Mouse (Mus musculus) limb, embryonic 15.5 days (tissue): Measurements from ENCODE around the gene Olfr1510. TPM values are rescaled to one million over a fixed set of nuclear protein-coding genes. Genes with fewer than 3 reads are reported as not detected.
"Not testable (repeated sequence)": the region's sequence is repeated elsewhere in the genome, so short reads cannot be mapped to it uniquely, and the experiment has no call there.

Experiments
- ATAC-seq: fragments of 200-750 bp; cut with Nextera tagmentation; 2 replicates; pipeline ENCODE4 v1.8.0; 2017; ENCODE audit warnings: low read depth, moderate TSS enrichment; ENCODE audit not compliant: insufficient number of reproducible peaks, low FRiP score, low TSS enrichment
- H3K27ac ChIP-seq: fragments of 300-500 bp; sonication (generic); 2 replicates; pipeline ENCODE4 v1.5.1; 2015; ENCODE audit warnings: moderate library complexity, mild to moderate bottlenecking, inconsistent platforms
- H3K27me3 ChIP-seq: fragments of 300-500 bp; sonication (generic); 2 replicates; pipeline ENCODE4 v1.6.1; 2015; ENCODE audit warnings: inconsistent platforms
- H3K36me3 ChIP-seq: fragments of 300-500 bp; sonication (generic); 2 replicates; pipeline ENCODE4 v1.6.1; 2015; ENCODE audit warnings: inconsistent platforms
- H3K4me1 ChIP-seq: fragments of 300-500 bp; sonication (generic); 2 replicates; pipeline ENCODE4 v1.6.1; 2015; ENCODE audit warnings: inconsistent platforms
- H3K4me2 ChIP-seq: fragments of 300-500 bp; sonication (generic); 2 replicates; pipeline ENCODE4 v1.6.1; 2015; ENCODE audit warnings: mild to moderate bottlenecking, inconsistent platforms
- H3K4me3 ChIP-seq: fragments of 300-500 bp; sonication (generic); 2 replicates; pipeline ENCODE4 v1.5.1; 2015; ENCODE audit warnings: mild to moderate bottlenecking, inconsistent platforms
- H3K9ac ChIP-seq: fragments of 300-500 bp; sonication (generic); 2 replicates; pipeline ENCODE4 v1.6.1; 2015; ENCODE audit warnings: inconsistent platforms
- H3K9me3 ChIP-seq: fragments of 300-500 bp; sonication (generic); 2 replicates; pipeline ENCODE4 v1.6.1; 2016; ENCODE audit warnings: inconsistent platforms
- WGBS: fragments of 180-500 bp; shearing (Covaris S2); methylation state at CpG from one replicate; pipeline ENCODE4 v1.1.7; 2015; 5-methylcytosine and 5-hydroxymethylcytosine counted together
- polyA plus RNA-seq: library from polyadenylated mRNA; unstranded; fragments of >200 nt; fragmentation: Nextera tagmentation; extraction: Ambion mirVana; gene quantifications from 2 replicates; pipeline ENCODE4 v1.2.1, GENCODE M21; 2015

The Olfr1510 gene
- polyA plus RNA-seq: not detected in 2 replicates

DNA sequence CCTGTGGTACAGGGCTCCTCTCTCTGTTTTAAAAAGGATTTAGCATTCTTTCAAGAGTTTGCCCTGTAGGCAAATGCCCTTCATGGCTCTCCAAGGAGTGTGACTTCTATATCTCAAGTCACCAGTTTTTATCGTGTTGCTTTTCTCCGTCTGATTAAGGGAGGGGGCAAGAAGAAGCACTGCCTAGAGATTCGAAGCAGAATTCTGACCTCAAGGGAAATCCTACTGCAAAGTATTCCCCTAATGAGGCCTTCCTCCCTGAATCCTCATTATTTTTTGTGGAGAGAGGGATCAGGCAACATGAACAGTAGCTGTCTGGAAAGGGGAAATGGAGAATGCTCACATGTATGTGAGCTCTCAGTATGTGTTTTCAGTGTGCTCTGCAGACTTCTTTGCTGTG is at the start of gene Olfr1510:
TSS of gene Olfr1510 (minus strand) at position 101 of the 400 bp plus-strand sequence.
- Histone ChIP-seq H3K9me3 (no peaks in the 10 kb centered on the region), H3K4me2 (no peak within 1 kb of the TSS), H3K27me3 (no peaks in the 10 kb centered on the region), H3K9ac (no peak within 1 kb of the TSS), H3K4me1 (no peaks in the 10 kb centered on the region), H3K4me3 (no peak within 1 kb of the TSS), H3K36me3 (no peaks in the 10 kb centered on the region), H3K27ac (no peak within 1 kb of the TSS)
- 69% methylated on average over 3 of the region's 3 CpGs for WGBS
- ATAC-seq: no peak

DNA sequence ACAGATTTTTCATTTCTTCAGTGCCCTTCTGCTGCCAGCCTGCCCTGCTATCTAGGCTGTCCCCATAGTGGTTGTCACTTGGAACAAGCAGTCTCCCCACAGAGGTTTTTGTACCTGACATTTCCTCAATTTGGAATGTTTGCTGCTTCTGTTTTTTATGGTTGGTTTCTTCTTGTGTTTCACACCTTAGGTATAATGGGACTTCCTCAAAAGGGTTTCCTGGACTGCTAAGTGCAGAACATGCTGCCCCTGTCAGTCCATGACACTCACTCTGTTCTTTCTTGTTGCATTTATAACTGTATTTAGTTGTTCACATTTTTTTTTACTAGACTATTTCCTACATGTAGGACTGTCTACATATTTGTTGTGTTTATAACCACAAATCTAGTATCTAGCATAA is 47.8 kb upstream of the Olfr1510 start:
- no peaks in the 10 kb centered on the region for H3K9me3 ChIP-seq
- no peaks in the 10 kb centered on the region for H3K36me3 ChIP-seq
- H3K4me2 ChIP-seq: no peak overlapping the region
- no peak overlapping the region for H3K27ac ChIP-seq
- no peaks in the 10 kb centered on the region for H3K4me1 ChIP-seq
- no peaks in the 10 kb centered on the region for H3K27me3 ChIP-seq
- H3K4me3 ChIP-seq: no peak overlapping the region
- no peak for ATAC-seq
- no peak overlapping the region for H3K9ac ChIP-seq

DNA sequence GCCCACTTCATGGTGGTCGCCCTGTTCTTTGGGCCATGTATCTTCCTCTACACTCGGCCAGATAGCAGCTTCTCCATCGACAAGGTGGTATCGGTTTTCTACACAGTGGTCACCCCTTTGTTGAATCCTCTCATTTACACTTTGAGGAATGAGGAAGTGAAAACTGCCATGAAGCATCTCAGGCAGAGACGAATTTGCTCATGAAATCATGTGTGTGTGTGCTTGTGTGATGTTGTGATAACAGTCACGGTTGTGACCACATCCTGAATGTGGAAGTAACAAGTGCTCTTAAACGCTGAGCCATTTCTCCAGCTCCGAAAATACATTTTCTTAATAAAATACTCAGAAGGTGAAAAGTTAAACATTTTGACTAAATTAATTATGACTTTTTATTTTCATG is 37.0 kb upstream of the Olfr1510 start:
- no peak for ATAC-seq
- WGBS: 81% methylated on average over 8 of the region's 8 CpGs
- Histone ChIP-seq H3K9me3 (no peaks in the 10 kb centered on the region), H3K27me3 (no peaks in the 10 kb centered on the region), H3K36me3 (no peaks in the 10 kb centered on the region), H3K27ac (no peak overlapping the region), H3K4me2 (no peak overlapping the region), H3K4me1 (no peaks in the 10 kb centered on the region), H3K4me3 (no peak overlapping the region), H3K9ac (no peak overlapping the region)

DNA sequence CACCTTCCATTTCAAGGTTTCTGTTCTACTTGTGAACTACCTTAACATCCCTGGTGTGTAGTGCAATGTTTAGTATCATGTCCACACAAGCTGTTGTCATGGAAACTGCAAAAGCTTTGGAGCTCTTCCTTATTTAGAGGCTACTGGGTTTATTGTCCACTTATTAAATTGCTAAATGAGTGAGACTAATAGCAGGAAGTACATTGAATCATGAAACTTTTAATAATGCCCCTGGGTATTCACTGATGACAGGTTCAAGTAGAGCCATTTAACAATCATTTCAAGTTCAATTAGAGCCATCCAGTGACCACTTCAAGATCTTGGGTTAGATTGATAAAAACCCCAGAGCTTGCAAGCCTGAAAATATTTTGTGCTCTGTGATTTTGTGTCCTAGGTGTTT is 28.5 kb upstream of the Olfr1510 start, which contains the start of gene Olfr1509:
TSS of gene Olfr1509 (plus strand) at position 301 of the 400 bp plus-strand sequence.
- ATAC-seq: no peak

DNA sequence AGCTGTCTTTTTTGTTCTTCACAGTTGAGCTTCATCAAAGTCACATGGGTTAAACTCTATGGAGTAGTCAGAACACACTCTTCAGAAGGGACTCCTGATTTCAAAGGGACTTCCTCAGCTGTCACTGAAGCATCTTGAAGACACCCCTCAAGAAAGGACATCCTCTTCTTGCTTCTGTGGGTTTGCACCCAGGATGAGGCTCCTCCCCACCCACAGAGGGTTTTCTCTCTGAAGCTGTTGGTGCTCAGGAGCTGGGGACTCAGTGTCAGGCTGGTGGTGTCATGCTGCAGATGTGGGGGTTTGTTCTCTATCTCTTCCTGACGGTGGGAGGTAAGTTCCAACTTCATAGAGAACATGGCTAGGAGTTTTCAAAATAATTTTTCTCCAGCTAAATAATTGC is 13.5 kb upstream of the Olfr1510 start:
- Histone ChIP-seq H3K27ac (no peak overlapping the region), H3K4me1 (no peaks in the 10 kb centered on the region), H3K4me2 (no peak overlapping the region), H3K9me3 (no peaks in the 10 kb centered on the region), H3K27me3 (no peaks in the 10 kb centered on the region), H3K4me3 (no peak overlapping the region), H3K36me3 (no peaks in the 10 kb centered on the region), H3K9ac (no peak overlapping the region)
- 96% methylated on average over 1 of the region's 1 CpGs for WGBS
- no peak for ATAC-seq

More for the DNA sequence above, 28.5 kb upstream of the Olfr1510 start, which contains the start of gene Olfr1509:
- Histone ChIP-seq H3K27me3 (no peaks in the 10 kb centered on the region), H3K27ac (no peak within 1 kb of the TSS), H3K4me1 (no peaks in the 10 kb centered on the region), H3K36me3 (no peaks in the 10 kb centered on the region), H3K4me3 (no peak within 1 kb of the TSS), H3K4me2 (no peak within 1 kb of the TSS), H3K9me3 (no peaks in the 10 kb centered on the region), H3K9ac (no peak within 1 kb of the TSS)

DNA sequence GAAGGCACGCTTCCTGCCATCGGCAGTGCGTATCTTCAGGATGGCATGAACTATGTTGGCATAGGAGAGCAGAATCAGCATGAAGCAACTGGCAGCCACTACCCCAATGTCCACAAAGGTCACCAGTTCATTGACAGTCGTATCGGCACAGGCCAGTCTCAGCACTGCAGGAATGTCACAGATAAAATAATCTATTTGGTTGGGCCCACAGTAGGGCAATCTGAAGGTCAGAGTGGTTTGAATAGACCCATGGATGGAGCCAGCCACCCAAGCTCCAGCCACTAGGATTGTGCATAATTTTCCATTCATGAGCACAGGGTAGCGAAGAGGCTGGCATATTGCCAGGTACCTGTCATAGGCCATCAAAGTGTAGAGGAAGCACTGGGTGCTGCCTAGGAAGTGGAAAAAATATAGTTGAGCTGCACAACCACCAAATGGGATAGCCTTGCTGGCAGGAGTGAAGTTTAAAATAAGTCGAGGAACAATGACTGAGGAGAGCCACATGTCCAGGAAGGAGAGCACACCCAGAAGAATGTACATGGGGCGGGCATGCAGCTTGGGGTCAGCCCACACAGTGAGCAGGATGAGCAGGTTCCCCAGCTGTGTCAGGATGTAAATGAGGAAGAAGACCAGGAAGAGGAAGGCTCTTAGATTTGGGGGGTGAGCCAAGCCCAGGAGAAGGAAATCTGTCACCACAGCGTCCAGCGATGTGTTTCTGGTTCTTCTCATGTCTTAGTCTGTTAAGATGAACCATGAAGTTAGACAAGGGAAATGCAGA is 3.8 kb downstream of the Olfr1510 start:
- H3K27ac ChIP-seq, ATAC-seq, H3K27me3 ChIP-seq, H3K4me2 ChIP-seq, H3K9ac ChIP-seq, H3K9me3 ChIP-seq, H3K4me1 ChIP-seq, H3K4me3 ChIP-seq, H3K36me3 ChIP-seq: not testable (repeated sequence)
- WGBS: 84% methylated on average over 8 of the region's 10 CpGs

DNA sequence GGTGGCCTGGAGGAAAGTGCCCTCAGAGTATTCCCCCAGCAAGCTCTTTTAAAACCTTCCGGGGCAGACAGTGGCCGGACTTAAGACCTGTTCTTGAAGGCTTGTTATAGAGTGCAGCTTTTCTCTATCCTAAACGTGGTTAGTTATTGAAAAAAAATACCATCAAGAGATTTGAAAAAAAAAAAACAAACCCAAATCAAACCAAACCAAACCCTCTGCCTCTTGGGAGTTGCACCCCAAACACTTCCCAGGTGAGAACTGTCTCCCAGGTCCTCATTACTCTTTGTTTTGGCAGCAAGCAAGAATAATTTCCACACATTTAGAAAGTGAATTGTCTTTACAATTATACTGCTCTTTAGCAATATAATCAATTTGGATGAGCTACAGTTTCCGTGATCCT is 16.9 kb downstream of the Olfr1510 start, which contains the start of gene Olfr1511:
TSS of gene Olfr1511 (minus strand) at position 101 of the 400 bp plus-strand sequence.
- H3K4me3 ChIP-seq: no peak within 1 kb of the TSS
- H3K27ac ChIP-seq: no peak within 1 kb of the TSS
- no peak within 1 kb of the TSS for H3K9ac ChIP-seq
- H3K36me3 ChIP-seq: no peaks in the 10 kb centered on the region
- H3K27me3 ChIP-seq: no peaks in the 10 kb centered on the region
- 77% methylated on average over 4 of the region's 4 CpGs for WGBS
- no peaks in the 10 kb centered on the region for H3K9me3 ChIP-seq
- no peak within 1 kb of the TSS for H3K4me2 ChIP-seq
- no peaks in the 10 kb centered on the region for H3K4me1 ChIP-seq
- no peak for ATAC-seq

DNA sequence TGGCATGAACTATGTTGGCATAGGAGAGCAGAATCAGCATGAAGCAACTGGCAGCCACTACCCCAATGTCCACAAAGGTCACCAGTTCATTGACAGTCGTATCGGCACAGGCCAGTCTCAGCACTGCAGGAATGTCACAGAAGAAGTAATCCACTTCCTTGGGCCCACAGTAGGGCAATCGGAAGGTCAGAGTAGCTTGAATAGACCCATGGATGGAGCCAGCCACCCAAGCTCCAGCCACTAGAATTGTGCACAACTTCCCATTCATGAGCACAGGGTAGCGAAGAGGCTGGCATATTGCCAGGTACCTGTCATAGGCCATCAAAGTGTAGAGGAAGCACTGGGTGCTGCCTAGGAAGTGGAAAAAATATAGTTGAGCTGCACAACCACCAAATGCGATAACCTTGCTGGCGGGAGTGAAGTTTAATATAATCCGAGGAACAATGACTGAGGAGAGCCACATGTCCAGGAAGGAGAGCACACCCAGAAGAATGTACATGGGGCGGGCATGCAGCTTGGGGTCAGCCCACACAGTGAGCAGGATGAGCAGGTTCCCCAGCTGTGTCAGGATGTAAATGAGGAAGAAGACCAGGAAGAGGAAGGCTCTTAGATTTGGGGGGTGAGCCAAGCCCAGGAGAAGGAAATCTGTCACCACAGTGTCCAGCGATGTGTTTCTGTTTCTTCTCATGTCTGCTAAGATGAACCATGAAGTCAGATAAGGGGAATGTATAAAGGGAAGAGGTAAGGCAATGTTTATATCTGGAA is 23.9 kb downstream of the Olfr1510 start:
- H3K27ac ChIP-seq, H3K4me1 ChIP-seq, ATAC-seq, H3K27me3 ChIP-seq, H3K4me2 ChIP-seq, H3K9me3 ChIP-seq, H3K9ac ChIP-seq, H3K36me3 ChIP-seq, H3K4me3 ChIP-seq: not testable (repeated sequence)
- WGBS: 88% methylated on average over 9 of the region's 9 CpGs

DNA sequence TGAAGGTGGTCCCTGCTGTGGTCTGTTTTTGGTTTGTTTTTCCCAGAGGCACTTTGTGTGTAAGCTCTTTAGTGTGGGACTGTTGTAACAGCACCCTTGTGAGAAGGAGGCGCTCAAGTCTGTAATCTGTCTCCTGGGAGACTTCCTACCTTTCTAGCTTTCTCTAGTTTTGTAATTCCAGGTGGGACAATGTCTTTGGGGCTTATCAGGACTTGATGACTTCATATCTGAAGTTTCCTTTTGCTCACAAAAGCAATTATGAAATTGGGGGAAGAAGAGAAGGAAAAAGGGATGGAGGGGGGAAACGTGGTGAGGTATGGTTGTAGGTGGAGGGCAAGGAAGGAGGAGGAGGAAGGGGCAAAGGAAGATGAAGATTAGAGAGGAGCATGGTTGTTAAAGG is 35.1 kb downstream of the Olfr1510 start, which contains the start of gene Olfr1512:
TSS of gene Olfr1512 (minus strand) at position 101 of the 400 bp plus-strand sequence.
- ATAC-seq: no peak
- 69% methylated on average over 2 of the region's 2 CpGs for WGBS

DNA sequence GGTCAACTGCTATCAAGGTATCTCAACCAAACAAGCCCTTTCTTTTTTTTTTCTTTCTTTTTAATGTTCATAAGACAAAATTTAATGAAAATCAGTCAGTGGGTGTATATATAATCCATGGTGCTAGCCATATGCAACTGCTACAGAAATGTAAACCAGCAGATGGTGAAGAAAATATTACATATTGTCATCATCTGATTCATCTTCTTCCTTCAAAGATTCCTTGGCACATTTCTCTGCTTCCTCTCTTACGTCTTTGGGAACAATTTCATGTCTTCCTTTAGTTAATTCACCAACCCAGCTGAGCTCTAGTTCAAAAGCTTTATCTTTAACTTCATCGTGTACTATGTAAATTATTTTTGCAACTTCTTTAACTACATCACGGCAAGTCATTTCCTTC is 45.4 kb downstream of the Olfr1510 start:
- Histone ChIP-seq H3K9me3 (no peaks in the 10 kb centered on the region), H3K36me3 (no peaks in the 10 kb centered on the region), H3K27me3 (no peaks in the 10 kb centered on the region), H3K4me2 (no peak overlapping the region), H3K9ac (no peak overlapping the region), H3K27ac (no peak overlapping the region), H3K4me1 (no peaks in the 10 kb centered on the region), H3K4me3 (no peak overlapping the region)
- no peak for ATAC-seq
- WGBS: 85% methylated on average over 3 of the region's 3 CpGs

More for the DNA sequence above, 35.1 kb downstream of the Olfr1510 start, which contains the start of gene Olfr1512:
- no peak within 1 kb of the TSS for H3K4me3 ChIP-seq
- no peaks in the 10 kb centered on the region for H3K4me1 ChIP-seq
- no peaks in the 10 kb centered on the region for H3K27me3 ChIP-seq
- H3K4me2 ChIP-seq: no peak within 1 kb of the TSS
- no peak within 1 kb of the TSS for H3K27ac ChIP-seq
- H3K9ac ChIP-seq: no peak within 1 kb of the TSS
- no peaks in the 10 kb centered on the region for H3K9me3 ChIP-seq
- H3K36me3 ChIP-seq: no peaks in the 10 kb centered on the region
